8 mouse cellular contexts compared by ENCODE assay signal in genomic region chr8:87660029-87660915, GRCm38 (mm10).
DNase-seq lines count a peak whose midpoint lies in the region; ATAC-seq and TF ChIP-seq lines count a peak whose summit lies in the region.

No protein-coding gene starts in this region.

- peak overlapping the region; percentile 54 for H3K4me2 ChIP-seq in kidney, postnatal 0 days (ENCODE audit: low read length)
- H3K4me2 ChIP-seq in hindbrain, postnatal 0 days (ENCODE audit: low read depth, low read length): peak overlapping the region; percentile 51
- H3K4me2 ChIP-seq in neural tube, embryonic 11.5 days (ENCODE audit: low read depth): peak overlapping the region; percentile 53

- TF ChIP-seq CTCF in kidney, postnatal 0 days (IDR thresholded peaks at IDR 0.05; ENCODE audit: low read depth): no peak
- TF ChIP-seq CTCF in hindbrain, postnatal 0 days (IDR thresholded peaks at IDR 0.05; ENCODE audit: low read depth): no peak

- peaks cover 21% of the 10 kb centered on the region for H3K4me1 ChIP-seq in kidney, postnatal 0 days (replicated peaks; ENCODE audit: insufficient read depth, low read length)
- peaks cover 29% of the 10 kb centered on the region for H3K4me1 ChIP-seq in hindbrain, postnatal 0 days (ENCODE audit: insufficient read depth, low read length)
- H3K4me1 ChIP-seq in neural tube, embryonic 11.5 days (ENCODE audit: control insufficient read depth, insufficient read depth, low read length): peaks cover 48% of the 10 kb centered on the region

- peak overlapping the region; percentile 16 for H3K4me3 ChIP-seq in kidney, postnatal 0 days (replicated peaks; ENCODE audit: low read depth, low read length)
- H3K4me3 ChIP-seq in hindbrain, postnatal 0 days (ENCODE audit: low read length): peak overlapping the region; percentile 21; the same call in 1 of the 2 replicates
- peak overlapping the region; percentile 20 for H3K4me3 ChIP-seq in neural tube, embryonic 11.5 days (ENCODE audit: low read depth, low read length)

- WGBS in kidney, postnatal 0 days: 4% methylated on average over 43 of the region's 43 CpGs
- 7% methylated on average over 42 of the region's 43 CpGs for WGBS in hindbrain, postnatal 0 days
- WGBS in neural tube, embryonic 11.5 days: under 1% methylated on average over 43 of the region's 43 CpGs

- H3K27me3 ChIP-seq in kidney, postnatal 0 days (ENCODE audit: insufficient read depth, low read length): peaks cover 8% of the 10 kb centered on the region; the same call in 1 of the 2 replicates
- no peaks in the 10 kb centered on the region for H3K27me3 ChIP-seq in hindbrain, postnatal 0 days (ENCODE audit: insufficient read depth, low read length)
- peaks cover 6% of the 10 kb centered on the region; the same call in 1 of the 2 replicates for H3K27me3 ChIP-seq in neural tube, embryonic 11.5 days (ENCODE audit: control insufficient read depth, insufficient read depth, low read length)

- no peaks in the 10 kb centered on the region for H3K9me3 ChIP-seq in kidney, postnatal 0 days (replicated peaks; ENCODE audit: low read length)
- no peaks in the 10 kb centered on the region for H3K9me3 ChIP-seq in hindbrain, postnatal 0 days (ENCODE audit: low read length)
- H3K9me3 ChIP-seq in neural tube, embryonic 11.5 days (ENCODE audit: control insufficient read depth, low read length): no peaks in the 10 kb centered on the region

- no peak overlapping the region for H3K9ac ChIP-seq in kidney, postnatal 0 days (ENCODE audit: low read depth, low read length)
- peak overlapping the region; percentile 35; the same call in 1 of the 2 replicates for H3K9ac ChIP-seq in hindbrain, postnatal 0 days (replicated peaks; ENCODE audit: low read length)
- H3K9ac ChIP-seq in neural tube, embryonic 11.5 days (ENCODE audit: low read length): peak overlapping the region; percentile 41; the same call in 1 of the 2 replicates

- no peak for ATAC-seq in kidney, postnatal 0 days (replicated peaks; ENCODE audit: low FRiP score, low read depth)
- ATAC-seq in hindbrain, postnatal 0 days: 0 out of 2 replicates have a peak, but pooled peaks have one; percentile 8
- peak; percentile 74; the same call in 1 of the 2 replicates for ATAC-seq in neural tube, embryonic 11.5 days (ENCODE audit: insufficient read depth, low FRiP score, low TSS enrichment)

- no peak overlapping the region for H3K27ac ChIP-seq in kidney, postnatal 0 days
- peak overlapping the region; percentile 43; the same call in 1 of the 2 replicates for H3K27ac ChIP-seq in hindbrain, postnatal 0 days
- 0 out of 2 replicates have a peak overlapping the region, but pooled peaks have one; percentile 53 for H3K27ac ChIP-seq in neural tube, embryonic 11.5 days (ENCODE audit: low read depth, low read length)

- no peaks in the 10 kb centered on the region for H3K36me3 ChIP-seq in kidney, postnatal 0 days (ENCODE audit: insufficient read depth, low read length)
- no peaks in the 10 kb centered on the region for H3K36me3 ChIP-seq in hindbrain, postnatal 0 days (ENCODE audit: insufficient read depth, low read length)
- no peaks in the 10 kb centered on the region for H3K36me3 ChIP-seq in neural tube, embryonic 11.5 days (ENCODE audit: control insufficient read depth, insufficient read depth, low read length)

- DNase-seq in kidney, postnatal 0 days (ENCODE audit: low spot score): peak; percentile 24
- DNase-seq in kidney, adult 18-20 months: no peak
- DNase-seq in embryo, embryonic 11.5 days (ENCODE audit: low read depth, low spot score): peak; percentile 52
- peak; percentile 70 for DNase-seq in hindbrain, postnatal 0 days (ENCODE audit: low spot score)
- DNase-seq in neural tube, embryonic 11.5 days (ENCODE audit: low spot score): peak; percentile 67
- no peak for DNase-seq in frontal cortex, postnatal 14 days (ENCODE audit: low spot score in 2 of 2)
- no peak for DNase-seq in lung, adult 18-20 months
- DNase-seq in gastrocnemius, adult 8-10 months (ENCODE audit: low spot score in 2 of 2): no peak

Comparison
In these comparisons a context has a peak if more than half of its experiments do, and no peak if none do; other contexts are left out.
1. DNase-seq: peak in kidney, postnatal 0 days (single experiment), embryo, embryonic 11.5 days (single experiment), hindbrain, postnatal 0 days (single experiment) and neural tube, embryonic 11.5 days (single experiment); none in kidney, adult 18-20 months (single experiment), frontal cortex, postnatal 14 days (0 of 2), lung, adult 18-20 months (0 of 2) and gastrocnemius, adult 8-10 months (0 of 2).
2. Peak in every context shown above with its lines, with median percentiles within 50 percentile points of each other: H3K4me2 ChIP-seq and H3K4me3 ChIP-seq.